Mouse (Mus musculus) hindbrain, embryonic 14.5 days (tissue): ENCODE results near the gene Cfap299. TPM values are rescaled to one million over a fixed set of nuclear protein-coding genes. Genes with fewer than 3 reads are reported as not detected.

Experiments used
- ATAC-seq: fragments of 200-750 bp; cut with Nextera tagmentation; 2 replicates; pipeline ENCODE4 v1.8.0; 2017; ENCODE audit warnings: moderate number of reproducible peaks, mild to moderate bottlenecking, moderate TSS enrichment, moderate library complexity; ENCODE audit not compliant: low FRiP score
- DNase-seq: peaks from one replicate; pipeline ENCODE4 v3.0.0-alpha.2; 2015; ENCODE audit warnings: low spot score
- H3K27ac ChIP-seq: fragments of 300-500 bp; sonication (generic); 2 replicates; pipeline ENCODE4 v1.5.1; 2014; ENCODE audit warnings: mild to moderate bottlenecking, moderate library complexity
- H3K27me3 ChIP-seq: fragments of 300-500 bp; sonication (generic); 2 replicates; pipeline ENCODE4 v1.6.1; 2014; ENCODE audit warnings: mild to moderate bottlenecking, low read length, mixed read lengths; ENCODE audit not compliant: control insufficient read depth, insufficient read depth
- H3K36me3 ChIP-seq: fragments of 300-500 bp; sonication (generic); replicated peaks from 2 replicates; pipeline ENCODE4 v1.6.1; 2014; ENCODE audit not compliant: control insufficient read depth, insufficient read depth
- H3K4me1 ChIP-seq: fragments of 300-500 bp; sonication (generic); replicated peaks from 2 replicates; pipeline ENCODE4 v1.6.1; 2014; ENCODE audit warnings: antibody characterized with exemption, low read length, mixed read lengths; ENCODE audit not compliant: control insufficient read depth, insufficient read depth
- H3K4me2 ChIP-seq: fragments of 300-500 bp; sonication (generic); replicated peaks from 2 replicates; pipeline ENCODE4 v1.6.1; 2014; ENCODE audit warnings: mild to moderate bottlenecking, moderate library complexity
- H3K4me3 ChIP-seq: fragments of 300-500 bp; sonication (generic); replicated peaks from 2 replicates; pipeline ENCODE4 v1.5.1; 2014; ENCODE audit warnings: mild to moderate bottlenecking, low read length
- H3K9ac ChIP-seq: fragments of 300-500 bp; sonication (generic); 2 replicates; pipeline ENCODE4 v1.6.1; 2014
- H3K9me3 ChIP-seq: fragments of 300-500 bp; sonication (generic); 2 replicates; pipeline ENCODE4 v1.6.1; 2016; ENCODE audit warnings: low read length; ENCODE audit not compliant: control insufficient read depth
- WGBS: fragments of 180-500 bp; shearing (Covaris S2); extraction: QIAGEN DNeasy Blood & Tissue Kit; methylation state at CpG from one replicate; pipeline ENCODE4 v1.1.7; 2014; 5-methylcytosine and 5-hydroxymethylcytosine counted together
- microRNA counts: library from miRNA; unstranded; fragments of <30 nt; microRNA quantifications from one replicate; lab custom pipeline; 2016
- microRNA-seq: library from miRNA; unstranded; fragments of <30 nt; microRNA quantifications from one replicate; pipeline ENCODE4, GENCODE M21; 2016
- polyA plus RNA-seq: library from polyadenylated mRNA; unstranded; fragments of >200 nt; fragmentation: Nextera tagmentation; extraction: Ambion mirVana; gene quantifications from 2 replicates; pipeline ENCODE4 v1.2.1, GENCODE M21; 2014

Cfap299 gene
- polyA plus RNA-seq, 1 experiment from 2014 or later, result 1.8 TPM

DNA sequence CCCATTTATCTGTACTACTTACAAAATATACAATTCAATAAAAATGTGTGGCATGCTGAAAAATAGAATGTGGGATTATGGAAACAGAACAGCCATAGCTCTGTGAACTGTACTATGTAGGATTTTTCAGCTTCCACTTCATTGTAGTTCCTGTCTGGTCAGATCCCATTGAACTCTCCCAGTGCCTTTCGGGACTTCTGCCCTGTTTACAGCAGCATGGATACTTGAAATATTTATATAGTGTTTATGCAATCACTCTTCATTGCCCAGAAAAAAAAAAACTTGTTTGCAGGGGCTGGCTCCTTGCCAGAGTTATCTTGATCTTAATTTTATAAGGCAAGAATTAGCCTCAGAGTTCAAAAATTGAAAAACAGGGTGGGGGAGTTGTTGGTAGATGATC, 515.6 kb downstream of the Cfap299 start:
- H3K36me3 ChIP-seq, result no peaks in the 10 kb centered on the region
- 75% methylated on average over 1 of the region's 1 CpGs for WGBS
- no peak overlapping the region for H3K27ac ChIP-seq
- no peaks in the 10 kb centered on the region for H3K9me3 ChIP-seq
- H3K4me2 ChIP-seq, result no peak overlapping the region
- no peak overlapping the region for H3K9ac ChIP-seq
- no peaks in the 10 kb centered on the region for H3K4me1 ChIP-seq
- H3K4me3 ChIP-seq, result no peak overlapping the region
- ATAC-seq (no peak), DNase-seq (no peak)
- H3K27me3 ChIP-seq, result no peaks in the 10 kb centered on the region

MicroRNAs within 50 kb of the gene (microRNA counts, 519-probe panel; counts per million panel counts)
- microRNA mmu-miR-703 (lab: Ali Mortazavi, UCI), result not detected

Small RNAs within 50 kb of the gene (microRNA-seq; reads per million reads assigned to microRNA genes)
- not detected for gene Mir703

Other genes starting within 250 kb of the Cfap299 start
- gene Prdm8, start 162.1 kb upstream of the Cfap299 start, polyA plus RNA-seq, result 4.9 and 5.3 TPM in 2 replicates
- gene Fgf5, start 75.1 kb upstream of the Cfap299 start, polyA plus RNA-seq, result 0.37 and 0.44 TPM in 2 replicates
- gene Gm11111, start 223.4 kb downstream of the Cfap299 start, polyA plus RNA-seq, result not detected in 2 replicates